Mouse (Mus musculus): Measurements from ENCODE around the gene Twist1.

Gene Twist1

DNA sequence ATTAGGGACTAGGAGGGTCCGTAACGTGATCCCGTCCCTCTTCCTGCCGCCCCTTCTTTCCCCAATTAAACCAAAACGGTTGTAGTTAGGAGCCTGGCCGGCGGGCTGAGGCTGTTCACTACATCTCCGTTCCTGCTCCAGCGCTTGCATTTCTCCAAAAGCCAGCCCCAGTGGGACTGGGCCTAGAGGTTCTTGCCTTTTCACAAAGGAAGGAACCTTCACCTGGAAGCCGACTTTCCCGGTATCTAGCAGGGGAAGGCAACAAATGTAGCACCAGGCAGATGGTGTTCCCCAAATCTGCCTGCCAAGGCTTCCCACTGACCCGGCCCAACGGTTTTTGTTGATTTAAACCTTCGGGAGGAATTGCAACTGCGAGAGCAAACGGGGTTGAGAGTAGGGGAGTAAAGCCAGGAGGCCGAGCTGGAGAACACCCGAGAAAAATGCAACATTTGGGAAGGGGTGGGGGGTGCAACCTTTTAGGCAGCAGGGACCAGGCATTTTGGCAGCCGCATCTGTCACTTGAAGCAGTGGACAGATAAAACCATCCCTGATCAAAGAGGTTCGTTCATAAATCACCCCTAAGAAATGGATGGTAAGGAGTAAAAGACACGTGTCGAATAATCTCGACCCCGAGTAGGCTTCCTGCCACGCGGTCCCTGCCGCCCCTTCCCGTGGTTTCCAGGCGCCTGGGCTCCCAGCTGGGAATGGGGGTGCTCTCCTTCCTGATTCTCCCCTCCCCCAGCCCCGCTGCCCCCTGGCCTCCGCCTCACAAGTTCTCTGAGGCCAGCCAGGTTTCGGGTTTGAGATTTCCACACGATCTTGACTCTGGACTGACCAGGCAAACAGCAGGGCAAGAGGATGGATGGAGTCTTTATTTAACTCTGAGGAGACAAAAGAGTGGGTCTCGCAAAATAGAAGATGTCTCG is 9.3 kb downstream of the Twist1 start:
- DNase-seq (ENCODE audit: low spot score), result no peak

DNA sequence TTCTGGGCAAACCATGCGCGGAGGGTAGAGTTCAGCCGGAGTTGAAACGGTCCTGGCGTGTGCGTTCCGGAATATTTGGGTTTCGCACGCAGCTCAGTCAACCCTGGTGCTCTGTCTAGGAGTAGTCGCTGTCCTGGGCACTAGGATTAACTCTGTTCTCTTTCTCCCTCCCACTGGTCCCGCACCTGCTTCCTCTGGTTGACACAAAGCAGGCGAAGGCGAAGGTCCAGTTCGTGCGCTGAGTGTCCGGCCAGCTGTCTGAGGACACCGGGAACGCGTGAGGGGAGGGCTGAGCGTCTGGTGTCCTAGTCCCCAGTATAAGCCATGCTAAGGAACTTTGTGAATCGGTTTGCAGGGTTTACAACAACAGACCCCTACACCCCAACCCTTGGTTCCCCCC is 10.0 kb downstream of the Twist1 start:
- DNase-seq (ENCODE audit: low spot score), result no peak

GRCm38 (mm10) chr12:33968041-33968897 is 10.8 kb downstream of the Twist1 start:
- DNase-seq (ENCODE audit: low spot score), result no peak

DNA sequence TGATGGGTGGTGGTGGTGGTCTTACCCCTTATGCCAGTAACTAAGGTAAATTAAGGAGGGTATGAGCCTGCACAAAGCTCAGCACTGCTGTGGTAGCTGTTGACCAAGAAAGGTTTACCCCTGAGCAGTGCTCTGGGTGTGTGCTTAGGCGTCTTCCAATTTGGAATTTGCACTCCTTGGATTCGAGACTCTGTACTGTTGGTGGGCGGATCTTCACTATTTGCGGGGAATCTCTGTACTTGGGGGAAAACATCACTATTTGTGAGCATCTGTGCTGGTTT is 11.4 kb downstream of the Twist1 start:
- no peak for DNase-seq (ENCODE audit: low spot score)

DNA sequence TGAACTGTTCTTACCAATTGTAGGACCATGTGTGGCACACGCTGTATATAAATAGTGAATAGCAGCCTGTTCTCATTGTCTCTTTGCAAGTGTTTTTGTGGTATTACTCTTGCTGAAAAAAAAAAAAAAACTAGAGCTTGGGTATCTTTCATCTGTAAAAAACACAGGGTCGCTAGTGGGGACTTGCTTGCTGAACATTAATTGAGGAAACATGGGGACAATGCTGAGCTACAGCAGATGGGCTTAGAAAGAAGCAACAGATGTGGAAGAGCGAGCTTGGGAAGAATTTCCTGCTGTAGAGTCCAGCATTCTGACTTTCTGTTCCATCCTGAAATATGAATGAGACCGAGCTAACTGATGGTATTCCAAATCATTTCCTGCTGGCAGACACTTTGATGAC is 22.7 kb downstream of the Twist1 start:
- DNase-seq (ENCODE audit: low spot score), result no peak

DNA sequence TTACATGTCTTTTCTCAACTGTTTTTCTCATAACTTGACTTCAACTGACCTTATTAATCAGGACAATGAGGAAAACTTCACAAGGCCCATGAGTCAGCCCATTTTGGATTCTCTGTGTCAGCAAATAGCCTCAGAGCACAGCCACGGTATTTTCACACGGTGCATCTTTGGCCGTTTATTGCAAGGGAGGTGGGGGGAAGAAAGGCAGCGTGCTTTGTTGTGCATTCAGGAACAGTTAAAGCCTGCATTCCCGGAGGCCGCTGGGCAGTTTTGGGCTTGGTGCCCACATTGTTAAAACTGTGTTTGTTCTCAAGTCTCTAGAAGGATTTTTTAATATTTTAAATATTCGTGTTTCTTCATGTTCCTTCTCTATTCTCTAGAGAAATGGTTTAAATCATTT is 24.0 kb downstream of the Twist1 start:
- DNase-seq (ENCODE audit: low spot score), result no peak

DNA sequence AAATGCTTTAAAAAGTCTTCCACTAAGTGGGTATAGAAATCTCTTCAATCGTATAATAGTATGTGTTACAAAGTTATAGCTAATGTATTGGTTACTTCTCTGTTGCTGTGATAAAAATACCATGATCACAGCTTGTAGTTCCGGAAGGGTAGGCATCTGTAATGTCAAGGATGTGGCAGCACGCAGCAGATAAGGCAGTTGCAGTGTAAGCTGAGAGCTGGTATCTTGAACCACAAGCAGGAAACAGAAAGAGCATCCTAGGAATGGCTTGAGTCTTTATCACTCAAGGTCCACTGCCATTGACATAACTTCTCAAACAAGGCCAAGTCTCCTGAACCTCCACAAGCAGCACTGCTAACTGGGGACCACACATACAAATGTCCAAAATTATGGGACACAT is 35.7 kb downstream of the Twist1 start:
- DNase-seq (ENCODE audit: low spot score), result no peak

All from ovary, postnatal 14 days (tissue).